Mouse (Mus musculus) gastrocnemius, postnatal 36 days (tissue): ENCODE measurements around the gene Smim17. TPM values are rescaled to one million over a fixed set of nuclear protein-coding genes. Genes with fewer than 3 reads are reported as not detected.
"Not testable (repeated sequence)": the region's sequence is repeated elsewhere in the genome, so short reads cannot be mapped to it uniquely, and the experiment has no call there.

Experiments used
- DNase-seq, 2 experiments: peaks; one replicate each; pipeline ENCODE4 v3.0.0; 2022
- intact Hi-C: fragments of 180-260 bp; cut with DNase I; formaldehyde crosslinking; loops from one replicate; pipeline ENCODE4 v1.15.1; 2025
- long read RNA-seq, 2 experiments: library from polyadenylated mRNA; stranded (forward); transcript quantifications; one replicate each; pipeline ENCODE4 v2.0.0; 2021
- total RNA-seq, 2 experiments: library from RNA; stranded (reverse); gene quantifications; 2 replicates each; pipeline ENCODE4 v1.2.3; 2021

Gene Smim17
- total RNA-seq, result under 1 TPM in 1 of 2 experiments, not detected in 1; 0.32 TPM
- long read RNA-seq, experiment 1, result 0 reads
- long read RNA-seq, experiment 2, result 0 reads

DNA sequence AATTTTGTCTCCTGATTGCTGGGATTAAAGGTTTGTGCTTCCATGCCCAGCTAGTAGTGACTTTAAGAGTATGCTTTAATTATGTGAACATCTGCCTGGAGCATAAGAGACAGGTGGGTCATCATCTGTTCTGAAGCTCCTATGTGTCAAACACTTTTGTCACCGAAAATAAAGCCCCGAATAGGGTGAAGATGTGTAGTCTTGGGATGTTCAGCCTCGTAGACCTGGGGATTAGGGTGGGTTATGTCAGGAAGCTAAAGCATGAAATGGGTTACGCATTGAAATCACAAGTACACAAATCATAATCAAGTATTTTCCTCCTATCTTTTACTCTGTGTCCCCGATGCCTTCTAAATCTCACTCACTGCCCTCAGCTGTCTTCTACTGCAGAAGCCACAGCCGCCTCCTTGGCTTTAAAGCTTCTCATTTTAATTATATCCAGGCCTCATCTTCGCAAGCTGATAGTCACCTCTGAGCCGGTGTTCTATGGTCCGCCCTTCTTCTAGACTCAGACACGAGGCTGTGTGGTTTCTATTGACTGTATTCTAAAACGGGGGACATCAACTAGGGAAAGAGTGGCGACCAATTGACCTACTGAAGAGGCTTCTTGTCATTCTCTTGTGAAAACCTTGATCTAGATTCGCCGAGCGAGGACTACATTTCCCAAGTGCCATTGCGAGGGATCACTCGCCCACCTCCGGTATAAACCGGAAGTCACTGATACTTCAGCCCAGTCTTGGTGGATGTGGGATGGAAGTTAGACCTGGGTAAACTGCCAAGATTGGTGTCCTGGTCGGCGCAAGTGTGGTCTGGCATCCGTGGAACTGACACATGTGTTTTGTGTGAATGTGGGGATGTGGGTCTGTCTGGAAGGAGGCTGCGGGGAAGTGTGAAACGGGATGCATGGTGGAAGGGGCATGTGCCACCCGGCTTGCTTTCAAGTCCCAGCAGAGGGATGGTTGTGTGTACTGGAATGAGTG, at the start of gene Smim17:
Smim17 (plus strand) TSS at position 720 of the 980 bp plus-strand sequence.
- DNase-seq, result peak in 1 of 2 experiments; percentile 18
- intact Hi-C loops, result no loop called here

DNA sequence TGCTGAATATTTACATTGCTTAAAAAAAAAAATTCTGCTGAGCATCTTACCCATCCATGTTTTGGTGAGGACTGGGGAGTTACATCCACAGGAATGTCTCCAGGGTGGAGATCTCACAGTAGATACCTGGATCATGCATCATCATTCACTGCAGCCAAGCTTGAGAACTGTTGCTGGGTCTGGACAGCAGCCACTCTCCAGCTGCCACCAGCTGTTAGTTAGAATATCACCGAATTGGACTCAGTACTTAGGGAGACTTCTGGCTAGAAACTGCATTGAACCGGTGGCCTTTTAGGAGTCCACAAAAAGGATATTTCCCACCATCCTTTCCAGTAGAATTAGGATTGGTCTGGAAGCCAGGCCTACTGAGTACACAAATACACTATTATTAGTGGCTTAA, 40.4 kb upstream of the Smim17 start:
- DNase-seq, result no peak
- intact Hi-C loops, result loop anchor here (5.0 to 10.0 kb wide), 3 partner anchors 337 to 579 kb away; partner anchors contain the start of gene Zim1

DNA sequence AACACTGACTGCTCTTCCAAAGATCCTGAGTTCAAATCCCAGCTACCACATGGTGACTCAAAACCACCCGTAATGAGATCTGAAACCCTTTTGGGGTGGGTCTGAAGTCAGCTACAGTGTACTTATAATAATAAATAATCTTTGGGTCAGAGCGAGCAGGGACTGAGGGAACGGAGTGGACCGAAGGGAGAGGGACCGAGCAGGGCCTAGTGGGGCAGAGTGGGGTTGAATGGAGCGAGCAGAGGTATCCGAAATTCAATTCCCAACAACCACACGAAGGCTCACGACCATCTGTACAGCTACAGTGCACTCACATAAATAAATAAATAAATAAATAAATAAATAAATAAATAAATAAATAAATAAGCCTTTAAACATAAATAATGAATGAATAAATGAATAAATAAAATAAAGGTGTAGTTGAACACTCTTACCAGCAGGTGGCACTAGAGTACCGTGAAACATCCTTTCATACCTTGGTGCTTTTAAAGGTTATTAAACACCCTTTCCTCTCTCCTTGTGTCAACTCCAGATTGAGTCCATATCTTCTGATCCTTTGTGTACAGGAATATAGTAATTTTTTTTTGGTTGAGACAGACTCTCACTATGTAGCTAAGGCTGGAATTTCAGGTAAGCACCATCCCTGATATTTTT, 39.5 kb upstream of the Smim17 start:
- intact Hi-C loops, result loop anchor here (1.0 to 10.0 kb wide), 4 partner anchors 71 to 578 kb away; partner anchors contain the start of gene Zim1
- no peak for DNase-seq

DNA sequence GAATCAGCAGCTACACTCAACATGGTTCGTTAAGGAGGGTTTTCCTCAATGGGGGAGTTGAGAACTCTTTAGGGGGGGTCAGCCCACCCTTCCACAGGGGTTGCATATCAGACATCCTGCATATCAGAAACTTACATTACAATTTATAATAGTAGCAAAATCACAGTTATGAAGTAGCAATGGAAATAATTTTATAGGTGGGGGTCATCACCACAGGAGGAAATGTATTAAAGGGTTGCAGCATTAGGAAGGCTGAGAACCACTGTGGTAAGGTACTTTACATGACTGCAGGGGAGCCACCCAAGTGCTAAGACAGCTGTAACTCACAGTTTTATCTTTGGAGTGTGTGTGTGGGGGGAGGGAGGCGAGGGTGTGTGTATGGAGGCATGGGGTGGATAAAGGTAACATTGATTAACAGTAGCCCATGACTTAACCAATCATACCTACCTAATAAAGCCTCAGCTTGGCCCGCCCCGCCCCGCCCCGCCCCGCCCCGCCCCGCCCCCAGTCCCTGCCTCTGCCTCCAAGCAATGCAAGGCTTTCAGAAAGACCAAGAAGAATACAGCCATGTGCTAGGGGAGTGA, 37.9 kb upstream of the Smim17 start:
- intact Hi-C loops, result no loop called here
- DNase-seq, result no peak

DNA sequence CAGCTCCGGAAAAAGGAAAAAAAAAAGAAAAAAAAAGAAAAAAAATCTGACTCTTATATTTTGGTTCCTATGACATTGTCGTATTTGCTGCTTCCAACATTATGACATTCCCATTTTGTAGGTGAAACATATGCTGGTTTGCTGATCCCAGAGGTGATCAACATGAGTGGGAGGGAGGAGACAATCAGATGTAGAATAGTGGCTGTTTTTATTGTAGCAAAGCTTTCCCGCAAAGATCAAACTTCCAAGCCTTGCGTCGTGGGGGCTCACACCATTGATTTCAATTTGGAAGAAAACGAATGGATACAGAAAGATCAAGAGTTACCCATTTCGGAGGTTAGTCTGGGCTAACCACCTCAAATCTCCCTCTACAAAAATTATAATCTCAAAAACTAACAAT, 36.8 kb upstream of the Smim17 start:
- intact Hi-C loops, result no loop called here
- no peak for DNase-seq

DNA sequence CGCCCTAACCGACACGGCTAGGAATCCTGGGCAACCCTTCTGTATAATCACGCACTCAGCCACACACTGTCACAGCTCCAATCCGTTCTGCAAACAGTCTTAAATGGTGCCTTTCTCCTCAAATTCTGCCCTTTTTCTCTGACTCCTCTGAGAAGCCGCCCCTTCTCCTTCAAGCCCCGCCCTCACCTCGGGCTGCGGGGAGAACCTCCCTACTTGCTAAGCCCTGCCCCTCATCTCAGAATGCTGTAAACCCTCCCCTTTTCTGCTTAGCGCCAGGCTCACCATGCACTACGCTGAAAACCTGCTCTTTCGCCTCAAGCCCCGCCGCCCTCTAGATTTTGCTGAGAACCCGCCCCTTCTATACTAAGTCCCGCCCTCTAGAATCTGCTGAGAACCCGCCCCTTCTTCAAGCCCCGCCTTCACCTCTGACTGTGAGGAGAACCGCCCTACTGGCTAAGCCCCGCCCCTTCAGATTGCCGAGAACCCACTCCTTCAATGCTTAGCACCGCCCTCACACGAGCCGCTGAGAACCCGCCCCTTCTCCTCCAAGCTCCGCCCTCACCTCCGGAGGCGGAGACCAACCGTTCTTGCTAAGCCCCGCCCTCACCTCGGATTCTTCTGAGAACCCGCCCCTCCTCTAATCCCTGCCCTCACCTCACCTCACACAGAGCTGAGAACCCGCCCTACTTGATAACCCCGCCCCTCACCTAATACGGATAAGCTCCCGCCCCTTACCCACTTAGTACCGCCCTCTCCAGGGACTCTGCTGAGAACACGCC, 36.1 kb upstream of the Smim17 start:
- intact Hi-C loops, result no loop called here
- DNase-seq, result peak; percentile 95 to 96

DNA sequence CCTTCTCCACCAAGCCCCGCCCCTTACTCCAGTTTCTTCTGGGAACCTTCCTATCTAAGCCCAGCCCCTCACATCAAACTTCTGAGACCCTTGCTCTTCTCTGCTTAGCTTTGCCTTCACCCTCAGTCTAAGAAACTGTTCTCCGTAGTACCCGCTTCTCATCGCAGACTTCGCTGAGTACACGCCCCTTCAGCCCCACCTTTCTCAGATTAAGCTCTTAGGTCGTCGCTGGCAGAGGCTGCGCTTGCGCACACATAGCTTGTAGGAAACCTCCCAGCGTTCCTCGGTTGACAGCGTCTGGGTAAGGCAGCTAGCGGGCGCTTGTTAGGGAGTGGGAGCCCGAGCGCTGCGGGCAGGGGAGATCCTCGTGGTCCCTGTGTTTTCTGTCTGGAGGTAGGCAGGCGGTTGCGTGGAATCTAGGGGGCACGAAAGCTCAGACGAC, 35.4 kb upstream of the Smim17 start, which contains the start of gene Zfp78:
Zfp78 (plus strand) TSS at position 234 of the 442 bp plus-strand sequence.
- DNase-seq, result peak in 1 of 2 experiments; percentile 74
- intact Hi-C loops, result no loop called here

DNA sequence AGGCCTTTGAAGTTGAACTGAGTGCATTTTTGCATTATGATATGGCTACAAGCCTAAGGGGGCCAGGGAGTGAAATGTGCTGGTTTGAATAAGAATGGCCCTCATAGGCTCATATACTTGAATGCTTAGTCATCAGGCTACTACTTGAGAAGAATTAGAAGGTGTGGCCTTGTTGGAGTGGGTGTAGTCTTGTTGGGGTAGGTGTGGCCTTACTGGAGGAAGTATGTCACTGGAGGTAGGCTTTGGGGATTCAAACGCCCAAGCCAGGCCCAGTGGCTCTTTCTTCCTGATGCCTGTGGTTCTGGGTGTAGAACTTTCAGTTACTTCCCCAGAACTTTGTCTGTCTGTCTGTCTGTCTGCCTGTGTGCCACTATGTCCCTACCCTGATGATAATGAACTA, 33.8 kb upstream of the Smim17 start:
- intact Hi-C loops, result no loop called here
- no peak for DNase-seq

DNA sequence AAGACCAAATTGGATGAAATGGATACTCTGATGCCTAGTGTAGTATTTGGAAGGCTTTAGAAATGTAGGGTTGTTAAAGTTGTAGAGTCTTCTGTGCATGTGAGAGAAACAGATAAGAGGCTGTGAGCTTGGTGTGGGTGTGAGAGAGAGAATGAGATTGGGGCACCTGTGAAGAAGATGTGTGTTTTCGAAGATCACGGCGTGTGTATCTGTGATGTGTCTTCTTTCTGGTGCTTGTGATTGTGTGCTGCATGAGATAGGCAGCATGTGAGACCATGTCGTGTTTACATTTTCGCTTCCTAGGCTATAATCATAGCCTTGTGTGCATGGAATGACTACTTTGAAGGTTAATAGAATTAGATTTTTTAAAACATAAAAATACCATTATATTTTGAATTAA, 31.3 kb upstream of the Smim17 start:
- no peak for DNase-seq
- intact Hi-C loops, result no loop called here

DNA sequence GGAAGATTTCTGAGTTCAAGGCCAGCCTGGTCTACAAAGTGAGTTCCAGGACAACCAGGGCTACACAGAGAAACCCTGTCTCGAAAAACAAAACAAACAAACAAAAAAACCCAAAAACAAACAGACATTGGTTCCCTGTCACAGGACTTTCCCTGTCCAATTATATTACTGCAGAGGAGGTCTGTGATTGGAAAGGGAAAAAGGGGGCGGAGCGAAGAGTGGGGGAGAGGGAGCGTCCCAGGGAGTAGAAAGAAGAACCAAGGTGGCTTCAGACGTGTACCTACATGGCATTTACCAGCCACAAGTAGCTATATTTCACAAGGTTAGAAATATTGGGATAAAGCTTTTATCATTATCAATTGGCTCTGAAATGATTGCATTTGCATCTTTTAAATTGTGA, 30.4 kb upstream of the Smim17 start:
- DNase-seq, intact Hi-C loops: not testable (repeated sequence)

DNA sequence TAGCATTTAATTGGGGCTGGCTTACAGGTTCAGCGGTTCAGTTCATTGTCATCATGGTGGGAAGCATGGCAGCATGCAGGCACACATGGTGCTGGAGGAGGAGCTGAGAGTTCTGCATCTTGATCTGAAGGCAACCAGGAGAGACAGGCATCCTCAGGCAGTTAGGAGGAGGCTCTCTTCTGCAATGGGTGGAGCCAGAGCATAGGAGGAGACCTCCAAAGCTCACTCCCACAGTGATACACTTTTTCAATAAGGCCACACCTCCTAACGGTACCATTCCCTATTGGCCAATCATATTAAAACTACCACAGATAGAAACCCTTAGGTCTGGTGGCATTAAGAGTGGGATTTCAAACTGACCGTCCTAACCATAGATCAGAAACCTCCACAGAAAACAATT, 29.1 kb upstream of the Smim17 start:
- DNase-seq, result no peak
- intact Hi-C loops, result no loop called here

DNA sequence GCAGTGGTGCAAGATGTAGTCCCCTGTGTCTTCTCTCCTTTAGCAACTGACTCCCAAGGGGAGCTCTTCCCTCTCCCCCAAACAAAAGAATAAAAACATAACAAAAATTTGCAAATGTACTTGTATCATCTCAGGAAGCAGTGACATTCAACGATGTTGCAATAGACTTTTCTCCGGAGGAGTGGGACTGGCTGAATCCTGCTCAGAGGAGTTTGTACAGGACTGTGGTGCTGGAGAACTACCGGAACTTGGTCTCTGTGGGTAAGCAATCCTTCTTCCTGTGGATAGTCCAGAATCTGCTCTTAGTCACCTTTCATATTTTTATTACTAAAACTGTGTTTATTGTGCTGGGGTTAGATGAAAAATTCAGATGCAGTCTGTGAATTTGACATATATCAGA, 25.5 kb upstream of the Smim17 start:
- DNase-seq, result no peak
- intact Hi-C loops, result no loop called here

DNA sequence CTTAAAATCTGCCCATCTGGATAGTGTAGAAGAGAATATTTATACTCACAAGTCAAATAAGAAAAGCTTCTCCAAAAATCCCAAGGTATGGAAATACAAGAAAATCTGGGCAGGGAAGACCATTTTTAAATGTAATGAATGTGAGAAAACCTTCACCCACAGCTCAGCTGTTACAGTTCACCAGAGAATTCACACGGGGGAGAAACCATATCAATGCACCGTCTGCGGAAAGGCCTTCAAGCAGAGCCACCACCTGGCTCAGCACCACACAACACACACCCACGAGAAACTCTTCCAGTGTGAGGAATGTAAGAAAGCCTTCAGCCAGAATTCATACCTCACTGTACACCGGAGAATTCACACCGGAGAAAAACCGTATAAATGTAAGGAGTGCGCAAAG, 20.1 kb upstream of the Smim17 start:
- intact Hi-C loops, result no loop called here
- DNase-seq, result no peak

DNA sequence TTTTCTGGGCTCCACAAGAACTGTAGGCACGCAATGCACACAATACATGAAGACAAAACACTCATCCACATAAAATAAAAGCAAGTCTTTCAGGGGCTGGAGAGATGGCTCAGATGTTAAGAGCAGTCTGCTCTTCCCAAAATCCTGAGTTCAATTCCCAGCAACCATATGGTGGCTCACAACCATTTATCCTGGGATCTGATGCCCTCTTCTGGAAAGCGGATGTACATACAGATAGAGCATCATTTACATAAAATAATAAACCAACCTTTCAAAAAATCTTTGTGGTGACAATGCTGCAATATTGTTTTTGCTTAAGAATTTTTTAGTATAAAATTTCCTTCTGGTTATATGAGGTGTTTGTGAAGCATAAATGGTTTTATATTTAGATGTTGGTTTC, 17.1 kb upstream of the Smim17 start:
- intact Hi-C loops, result no loop called here
- no peak for DNase-seq

DNA sequence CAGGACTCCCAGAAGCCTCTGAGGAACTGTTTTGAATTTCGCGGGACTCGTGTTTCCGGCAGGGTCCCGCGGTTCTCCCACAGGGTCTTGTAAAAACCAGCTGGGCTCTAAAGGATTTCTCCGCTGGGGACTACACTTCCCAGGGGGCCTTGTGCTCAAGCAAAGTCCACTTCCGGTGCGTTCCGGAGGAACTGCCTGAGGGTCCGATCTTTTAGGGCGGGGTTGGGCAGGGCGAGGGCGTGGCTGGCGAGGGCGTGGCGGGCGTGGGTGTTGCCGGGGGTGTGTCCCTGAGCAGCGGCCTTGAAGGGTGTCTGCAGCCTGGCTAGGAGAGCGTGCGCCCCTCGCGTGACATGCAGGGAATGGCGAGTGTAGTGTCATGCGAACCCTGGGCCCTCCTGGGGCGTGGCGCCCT, 15.5 kb upstream of the Smim17 start, which contains the start of gene Zfp28:
Zfp28 (plus strand) TSS at position 252 of the 412 bp plus-strand sequence.
- DNase-seq, result peak; percentile 86 to 90
- intact Hi-C loops, result no loop called here

DNA sequence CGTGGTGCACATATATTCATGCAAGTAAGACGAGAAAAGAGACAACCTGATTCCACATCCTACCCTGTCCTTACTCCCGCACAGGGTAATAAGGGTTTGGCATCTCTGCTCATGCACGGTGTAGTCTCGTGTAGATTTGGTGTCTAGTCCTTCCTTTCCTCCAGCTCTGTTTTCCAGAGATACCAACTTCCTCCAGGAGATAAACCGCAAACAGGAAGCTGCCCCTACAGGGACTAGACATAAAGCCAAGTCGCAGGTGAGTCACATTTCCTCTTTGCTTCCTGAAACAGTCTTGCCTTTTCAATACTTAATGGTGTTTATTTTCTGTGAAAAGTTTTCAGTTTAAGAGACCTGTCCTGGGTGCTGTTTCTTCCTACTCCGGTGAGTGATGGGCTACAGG, 14.5 kb upstream of the Smim17 start:
- DNase-seq, result no peak
- intact Hi-C loops, result no loop called here

DNA sequence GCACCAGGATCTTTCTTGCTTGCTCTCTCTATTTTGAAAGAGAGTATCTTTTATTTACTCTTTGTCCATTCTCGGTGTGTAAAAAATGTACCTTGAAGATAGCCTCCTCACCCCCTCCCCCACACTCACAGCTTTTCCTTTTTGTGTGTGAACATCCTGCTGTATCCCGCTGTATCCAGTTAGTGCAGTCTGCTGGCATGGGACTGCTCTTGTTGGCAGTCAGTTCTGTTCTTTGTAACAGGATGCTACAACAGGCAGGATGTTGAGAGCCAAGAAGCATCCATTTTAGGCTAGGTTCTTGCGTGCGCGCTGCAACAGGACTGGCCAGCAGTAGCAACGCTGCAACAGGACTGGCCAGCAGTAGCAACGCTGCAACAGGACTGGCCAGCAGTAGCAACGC, 11.5 kb upstream of the Smim17 start:
- intact Hi-C loops, result no loop called here
- DNase-seq, result no peak

DNA sequence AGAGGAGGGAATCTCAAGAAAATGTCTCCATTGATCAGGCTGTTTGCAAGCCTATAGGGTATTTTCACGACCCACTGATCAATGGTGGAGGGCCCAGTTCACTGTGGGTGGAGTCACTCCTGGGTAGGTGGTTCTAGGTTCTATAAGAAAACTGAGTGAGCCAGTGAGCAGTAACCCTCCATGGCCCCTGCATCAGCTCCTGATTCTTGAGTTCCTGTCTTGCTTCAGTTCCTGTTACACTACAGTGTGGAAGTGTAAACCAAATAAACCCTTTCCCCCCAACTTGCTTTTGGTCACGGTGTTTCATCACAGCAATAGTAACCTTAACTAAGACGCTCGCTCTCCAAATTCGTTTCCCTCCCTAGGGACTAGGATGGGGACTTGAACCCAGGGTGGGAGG, 9.5 kb upstream of the Smim17 start:
- DNase-seq, result no peak

DNA sequence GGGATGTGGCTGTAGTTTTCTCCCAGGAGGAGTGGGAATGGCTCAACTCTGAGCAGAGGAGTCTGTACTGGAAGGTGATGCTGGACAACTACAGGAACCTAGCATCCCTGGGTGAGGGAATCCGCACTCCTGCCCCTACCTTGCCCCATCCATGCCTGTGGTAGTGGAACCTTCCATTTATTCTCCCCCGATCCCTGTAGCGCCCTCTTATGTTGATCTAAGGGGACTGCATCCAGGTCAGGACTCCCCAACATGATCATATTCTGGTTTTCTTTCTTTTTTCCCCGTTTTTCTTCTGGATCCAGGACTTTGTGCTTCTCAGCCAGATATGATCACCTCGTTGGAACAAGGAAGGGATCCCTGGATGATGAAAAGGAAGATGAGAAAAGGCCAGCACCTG, 9.1 kb upstream of the Smim17 start:
- intact Hi-C loops, result no loop called here
- no peak for DNase-seq

More for the DNA sequence above, 9.5 kb upstream of the Smim17 start:
- intact Hi-C loops, result no loop called here

DNA sequence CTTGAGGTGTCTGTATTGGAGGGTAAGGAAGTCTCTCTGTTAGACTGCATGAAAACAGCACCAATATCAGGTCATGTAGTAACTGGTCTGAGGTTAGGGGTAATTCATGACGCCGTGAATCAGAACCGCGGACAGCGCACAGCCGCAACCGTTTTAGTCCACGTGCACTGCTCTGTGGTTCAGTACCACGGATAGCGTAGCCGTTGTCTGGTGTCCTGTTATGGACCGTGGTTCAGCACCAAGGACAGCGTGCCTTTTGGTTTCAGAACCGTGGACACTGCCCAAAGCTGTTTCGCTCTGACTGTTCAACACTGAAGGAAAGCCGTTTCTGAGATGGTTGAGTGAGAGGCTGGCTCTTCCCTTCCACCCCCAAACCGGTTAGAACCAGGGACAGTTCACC, 11.5 kb downstream of the Smim17 start, which contains the start of gene Gm20715:
Gm20715 (plus strand) TSS at position 235 of the 400 bp plus-strand sequence.
- peak; percentile 89 for DNase-seq

More for the DNA sequence above, 11.5 kb downstream of the Smim17 start, which contains the start of gene Gm20715:
- intact Hi-C loops, result no loop called here
